Mouse (Mus musculus) embryonic fibroblast, embryonic 13.5 days (primary cell): Measurements from ENCODE around the gene Cox15. TPM values are rescaled to one million over a fixed set of nuclear protein-coding genes. Genes with fewer than 3 reads are reported as not detected.

Experiments
- H3K27ac ChIP-seq: 2 replicates; pipeline ENCODE4 v1.5.1; 2012; ENCODE audit warnings: low read length, control low read depth, inconsistent platforms; ENCODE audit not compliant: insufficient read depth
- H3K4me1 ChIP-seq: 2 replicates; pipeline ENCODE4 v1.6.1; 2011; ENCODE audit warnings: low read length; ENCODE audit not compliant: control insufficient read depth, insufficient read depth
- H3K4me3 ChIP-seq: 2 replicates; pipeline ENCODE4 v1.5.1; 2011; ENCODE audit warnings: mild to moderate bottlenecking, control low read depth, low read length; ENCODE audit not compliant: insufficient read depth
- CTCF ChIP-seq: IDR thresholded peaks from 2 replicates; pipeline ENCODE4 v1.5.1; 2011; ENCODE audit warnings: mild to moderate bottlenecking, control low read depth, low read length, moderate library complexity, borderline replicate concordance; ENCODE audit not compliant: insufficient read depth
- POLR2A ChIP-seq: IDR thresholded peaks from 2 replicates; pipeline ENCODE4 v1.6.1; 2011; ENCODE audit warnings: low read depth, mild to moderate bottlenecking, control low read depth, low read length, moderate library complexity
- polyA plus RNA-seq: library from polyadenylated mRNA; stranded (reverse); fragments of >200 nt; gene quantifications from 2 replicates; pipeline ENCODE4 v1.2.4, GENCODE M21; 2011; ENCODE audit warnings: low read depth; ENCODE audit not compliant: missing spikeins, insufficient read length

Cox15 gene
- polyA plus RNA-seq, 1 experiment, result 22.1 TPM

GRCm38 (mm10) chr19:43711971-43712370, 40.8 kb downstream of the Cox15 start:
- no peak overlapping the region for H3K27ac ChIP-seq
- H3K4me3 ChIP-seq, result no peak overlapping the region
- no peaks in the 10 kb centered on the region for H3K4me1 ChIP-seq
- TF ChIP-seq CTCF, result no peak
- TF ChIP-seq POLR2A, result no peak

GRCm38 (mm10) chr19:43711159-43711916, 41.5 kb downstream of the Cox15 start:
- no peak for TF ChIP-seq POLR2A
- no peak for TF ChIP-seq CTCF
- H3K4me1 ChIP-seq, result no peaks in the 10 kb centered on the region
- H3K27ac ChIP-seq, result no peak overlapping the region
- no peak overlapping the region for H3K4me3 ChIP-seq

- Histone ChIP-seq H3K27ac (no peak overlapping the region), H3K4me1 (no peaks in the 10 kb centered on the region), H3K4me3 (no peak overlapping the region)
- no peak for TF ChIP-seq POLR2A
- TF ChIP-seq CTCF, result no peak
These were observed 43.5 kb downstream of the Cox15 start for GRCm38 (mm10) chr19:43709317-43709716.

GRCm38 (mm10) chr19:43708206-43708605, 44.6 kb downstream of the Cox15 start:
- no peaks in the 10 kb centered on the region for H3K4me1 ChIP-seq
- H3K4me3 ChIP-seq, result no peak overlapping the region
- no peak overlapping the region for H3K27ac ChIP-seq
- no peak for TF ChIP-seq CTCF
- TF ChIP-seq POLR2A, result no peak

GRCm38 (mm10) chr19:43704787-43705497, 47.9 kb downstream of the Cox15 start:
- no peak overlapping the region for H3K27ac ChIP-seq
- TF ChIP-seq POLR2A, result no peak
- TF ChIP-seq CTCF, result no peak
- no peaks in the 10 kb centered on the region for H3K4me1 ChIP-seq
- H3K4me3 ChIP-seq, result no peak overlapping the region

GRCm38 (mm10) chr19:43704211-43704610, 48.6 kb downstream of the Cox15 start:
- no peak overlapping the region for H3K27ac ChIP-seq
- H3K4me1 ChIP-seq, result no peaks in the 10 kb centered on the region
- H3K4me3 ChIP-seq, result no peak overlapping the region
- TF ChIP-seq POLR2A (no peak), CTCF (no peak)

- Histone ChIP-seq H3K4me1 (peaks cover 8% of the 10 kb centered on the region), H3K27ac (no peak overlapping the region), H3K4me3 (no peak overlapping the region)
- TF ChIP-seq POLR2A, result no peak
These were observed 53.0 kb downstream of the Cox15 start for GRCm38 (mm10) chr19:43699763-43700155.

GRCm38 (mm10) chr19:43699021-43699762, 53.6 kb downstream of the Cox15 start:
- peaks cover 10% of the 10 kb centered on the region for H3K4me1 ChIP-seq
- no peak overlapping the region; the same call in 1 of the 2 replicates for H3K27ac ChIP-seq
- TF ChIP-seq CTCF, result no peak
- no peak for TF ChIP-seq POLR2A
- H3K4me3 ChIP-seq, result no peak overlapping the region

GRCm38 (mm10) chr19:43697666-43698370, 55.0 kb downstream of the Cox15 start:
- no peak for TF ChIP-seq CTCF
- no peak for TF ChIP-seq POLR2A
- no peak overlapping the region for H3K4me3 ChIP-seq
- peaks cover 11% of the 10 kb centered on the region for H3K4me1 ChIP-seq
- H3K27ac ChIP-seq, result no peak overlapping the region
